Mouse (Mus musculus) heart, postnatal 25 days (tissue): Measurements from ENCODE around the gene 2310022B05Rik. TPM values are rescaled to one million over a fixed set of nuclear protein-coding genes. Genes with fewer than 3 reads are reported as not detected.
A peak's percentile ranks its signal among the peaks of the same experiment; 100 is the strongest.

Experiments
- DNase-seq: peaks from one replicate; pipeline ENCODE4 v3.0.0; 2022; ENCODE audit warnings: low spot score
- intact Hi-C: fragments of 180-260 bp; cut with DNase I; formaldehyde crosslinking; loops from one replicate; pipeline ENCODE4 v1.15.1; 2025
- total RNA-seq, 2 experiments: library from RNA; stranded (reverse); gene quantifications; 2 replicates each; pipeline ENCODE4 v1.2.3; 2021

The 2310022B05Rik gene
- total RNA-seq, 2 experiments from 2014 or later, result 71.7 to 83.3 TPM

- DNase-seq, result no peak
- intact Hi-C loops, result loop anchor here (5.0 kb wide), 1 partner anchor 209 kb away; no protein-coding TSS in a partner anchor
These were observed 44.9 kb downstream of the 2310022B05Rik start for GRCm38 (mm10) chr8:124618252-124618651.

- intact Hi-C loops, result loop anchor here (1.0 to 5.0 kb wide), 2 partner anchors 60 to 210 kb away; no protein-coding TSS in a partner anchor
- peak; percentile 49 for DNase-seq
These were observed 45.8 kb downstream of the 2310022B05Rik start for GRCm38 (mm10) chr8:124617266-124617869.

- intact Hi-C loops, result no loop called here
These were observed 48.8 kb downstream of the 2310022B05Rik start for GRCm38 (mm10) chr8:124614325-124614724.

GRCm38 (mm10) chr8:124608972-124609353 is 54.2 kb downstream of the 2310022B05Rik start:
- DNase-seq, result no peak

More at GRCm38 (mm10) chr8:124614325-124614724, 48.8 kb downstream of the 2310022B05Rik start:
- no peak for DNase-seq

GRCm38 (mm10) chr8:124608239-124608971 is 54.8 kb downstream of the 2310022B05Rik start:
- intact Hi-C loops, result no loop called here
- DNase-seq, result no peak

More at GRCm38 (mm10) chr8:124608972-124609353, 54.2 kb downstream of the 2310022B05Rik start:
- intact Hi-C loops, result no loop called here

GRCm38 (mm10) chr8:124604066-124604465 is 59.1 kb downstream of the 2310022B05Rik start:
- intact Hi-C loops, result no loop called here
- no peak for DNase-seq

- intact Hi-C loops, result no loop called here
- no peak for DNase-seq
These were observed 73.8 kb downstream of the 2310022B05Rik start for GRCm38 (mm10) chr8:124589393-124589792.

- DNase-seq, result no peak
- intact Hi-C loops, result no loop called here
These were observed 76.6 kb downstream of the 2310022B05Rik start for GRCm38 (mm10) chr8:124586556-124586955.

Other genes with a start within 250 kb of the 2310022B05Rik start
- 1 to 10 TPM; 1.1 to 1.3 TPM for gene Pgbd5, start 223.7 kb downstream of the 2310022B05Rik start, total RNA-seq
- 10 to 100 TPM; 21.3 to 21.6 TPM for gene Cog2, start 142.6 kb downstream of the 2310022B05Rik start, total RNA-seq
- 1 to 10 TPM; 7.4 to 9.4 TPM for gene Agt, start 93.7 kb downstream of the 2310022B05Rik start, total RNA-seq
- not detected for gene Capn9, start 87.3 kb downstream of the 2310022B05Rik start, total RNA-seq
- 10 to 100 TPM; 14.9 to 17.6 TPM for gene Ttc13, start 58.6 kb upstream of the 2310022B05Rik start, total RNA-seq
- 1 to 10 TPM; 4.4 to 5.0 TPM for gene Arv1, start 58.8 kb upstream of the 2310022B05Rik start, total RNA-seq
- 1 to 10 TPM in 1 of 2 experiments, under 1 TPM in 1; 0.78 to 1.2 TPM for gene Fam89a, start 88.5 kb upstream of the 2310022B05Rik start, total RNA-seq
- gene Trim67, start 129.7 kb upstream of the 2310022B05Rik start, total RNA-seq, result under 1 TPM; 0.53 to 0.73 TPM
- 100 to 1,000 TPM; 168 to 181 TPM for gene Gnpat, start 199.7 kb upstream of the 2310022B05Rik start, total RNA-seq
- gene 2810004N23Rik, start 199.8 kb upstream of the 2310022B05Rik start, total RNA-seq, result 10 to 100 TPM; 39.7 to 45.5 TPM
- gene Exoc8, start 234.3 kb upstream of the 2310022B05Rik start, total RNA-seq, result 10 to 100 TPM; 18.9 to 19.2 TPM
- 10 to 100 TPM in 1 of 2 experiments, 1 to 10 TPM in 1; 9.5 to 12.2 TPM for gene Sprtn, start 234.5 kb upstream of the 2310022B05Rik start, total RNA-seq